Mouse (Mus musculus) stomach, postnatal 0 days (tissue): ENCODE measurements at regions not wholly inside any gene's neighbourhood (a gene's known extent, or its start where the extent isn't known, plus 50 kb on each side); places are given as distances from the start of the nearest gene placed in this dataset.

Experiments
- CTCF ChIP-seq: IDR thresholded peaks from 2 replicates; pipeline ENCODE4 v1.5.1; 2016; ENCODE audit warnings: antibody characterized with exemption, low read depth, mild to moderate bottlenecking, moderate library complexity
- EP300 ChIP-seq: optimal IDR thresholded peaks from 2 replicates; pipeline ENCODE3; 2016; ENCODE audit warnings: antibody characterized with exemption

GRCm38 (mm10) chr12:54446356-54446755 is 210.0 kb downstream of the Sptssa start:
- no peak for TF ChIP-seq CTCF
- no peak for TF ChIP-seq EP300
